Mouse (Mus musculus): ENCODE measurements at regions not wholly inside any gene's neighbourhood (a gene's known extent, or its start where the extent isn't known, plus 50 kb on each side); places are given as distances from the start of the nearest gene placed in this dataset.

DNA sequence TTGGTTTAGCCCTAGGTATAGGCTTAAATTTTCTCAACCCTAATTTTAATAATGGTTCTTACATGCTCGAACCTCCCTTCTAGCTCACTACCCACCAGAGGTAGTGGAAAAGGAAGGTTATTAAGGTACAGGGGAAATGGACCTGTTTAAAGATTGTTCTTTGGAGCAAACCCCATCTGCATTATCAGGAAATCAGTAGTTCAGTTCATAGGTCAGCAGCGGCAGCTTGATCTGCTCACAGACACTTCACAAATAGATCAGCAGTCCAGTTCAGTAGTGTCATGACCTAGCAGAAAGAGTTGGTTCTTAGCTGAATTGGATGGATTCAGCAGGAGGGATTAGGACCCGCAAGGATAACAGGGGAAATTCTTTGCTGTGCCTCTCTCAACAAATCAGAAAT, 324.4 kb downstream of the Zfp619 start:
- no peak for TF ChIP-seq CTCF (IDR thresholded peaks at IDR 0.05; ENCODE audit: extremely low read depth, insufficient read depth, insufficient read length, insufficient replicate concordance)
- TF ChIP-seq POLR2A (IDR thresholded peaks at IDR 0.05; ENCODE audit: low read depth, low read length), result no peak
